Mouse (Mus musculus): ENCODE data around the gene Tsacc.

- no peak for TF ChIP-seq GATA1 (IDR thresholded peaks at IDR 0.05; ENCODE audit: borderline replicate concordance, low read length)
- TF ChIP-seq FLI1 (IDR thresholded peaks at IDR 0.05; ENCODE audit: low read length), result no peak
These were observed 34.5 kb downstream of the Tsacc start for GRCm38 (mm10) chr3:88262346-88262745.

All from megakaryocyte, embryonic 14.5 days (primary cell).